Mouse (Mus musculus) hindbrain, postnatal 0 days (tissue): ENCODE data around the gene Hkdc1. TPM values are rescaled to one million over a fixed set of nuclear protein-coding genes. Genes with fewer than 3 reads are reported as not detected.

ENCODE experiments used
- ATAC-seq: fragments of 200-750 bp; cut with Nextera tagmentation; 2 replicates; pipeline ENCODE4 v1.8.0; 2017; ENCODE audit warnings: mild to moderate bottlenecking, moderate TSS enrichment, moderate library complexity
- DNase-seq: peaks from one replicate; pipeline ENCODE4 v3.0.0-alpha.2; 2015; ENCODE audit warnings: low spot score
- H3K27ac ChIP-seq: fragments of 300-500 bp; sonication (generic); 2 replicates; pipeline ENCODE4 v1.5.1; 2014; ENCODE audit warnings: mild to moderate bottlenecking
- H3K27me3 ChIP-seq: fragments of 300-500 bp; sonication (generic); 2 replicates; pipeline ENCODE4 v1.6.1; 2014; ENCODE audit warnings: low read length, mixed read lengths; ENCODE audit not compliant: insufficient read depth
- H3K36me3 ChIP-seq: fragments of 300-500 bp; sonication (generic); 2 replicates; pipeline ENCODE4 v1.6.1; 2014; ENCODE audit warnings: low read length, mixed read lengths; ENCODE audit not compliant: insufficient read depth
- H3K4me1 ChIP-seq: fragments of 300-500 bp; sonication (generic); 2 replicates; pipeline ENCODE4 v1.6.1; 2014; ENCODE audit warnings: antibody characterized with exemption, low read length, mixed read lengths; ENCODE audit not compliant: insufficient read depth
- H3K4me2 ChIP-seq: fragments of 300-500 bp; sonication (generic); 2 replicates; pipeline ENCODE4 v1.6.1; 2014; ENCODE audit warnings: low read depth, mild to moderate bottlenecking, low read length, moderate library complexity, mixed read lengths
- H3K4me3 ChIP-seq: fragments of 300-500 bp; sonication (generic); 2 replicates; pipeline ENCODE4 v1.5.1; 2014; ENCODE audit warnings: low read length
- H3K9ac ChIP-seq: fragments of 300-500 bp; sonication (generic); replicated peaks from 2 replicates; pipeline ENCODE4 v1.6.1; 2014; ENCODE audit warnings: mild to moderate bottlenecking, low read length, moderate library complexity, mixed read lengths
- H3K9me3 ChIP-seq: fragments of 300-500 bp; sonication (generic); 2 replicates; pipeline ENCODE4 v1.6.1; 2016; ENCODE audit warnings: low read length, mixed read lengths
- CTCF ChIP-seq: IDR thresholded peaks from 2 replicates; pipeline ENCODE4 v1.5.1; 2016; ENCODE audit warnings: antibody characterized with exemption, control low read depth, low read depth
- WGBS: fragments of 180-500 bp; shearing (Covaris S2); extraction: QIAGEN DNeasy Blood & Tissue Kit; methylation state at CpG from one replicate; pipeline ENCODE4 v1.1.7; 2014; 5-methylcytosine and 5-hydroxymethylcytosine counted together
- polyA plus RNA-seq: library from polyadenylated mRNA; unstranded; fragments of >200 nt; fragmentation: Nextera tagmentation; extraction: Ambion mirVana; gene quantifications from 2 replicates; pipeline ENCODE4 v1.2.1, GENCODE M21; 2015
- total RNA-seq: library from RNA; depleted of rRNA; stranded (reverse); fragments of >200 nt; gene quantifications from 2 replicates; pipeline ENCODE4 v1.2.3, GENCODE M21; 2014

The Hkdc1 gene
- total and polyA plus RNA-seq, 2 experiments from 2014 or later: 1.1 to 2.5 TPM

DNA sequence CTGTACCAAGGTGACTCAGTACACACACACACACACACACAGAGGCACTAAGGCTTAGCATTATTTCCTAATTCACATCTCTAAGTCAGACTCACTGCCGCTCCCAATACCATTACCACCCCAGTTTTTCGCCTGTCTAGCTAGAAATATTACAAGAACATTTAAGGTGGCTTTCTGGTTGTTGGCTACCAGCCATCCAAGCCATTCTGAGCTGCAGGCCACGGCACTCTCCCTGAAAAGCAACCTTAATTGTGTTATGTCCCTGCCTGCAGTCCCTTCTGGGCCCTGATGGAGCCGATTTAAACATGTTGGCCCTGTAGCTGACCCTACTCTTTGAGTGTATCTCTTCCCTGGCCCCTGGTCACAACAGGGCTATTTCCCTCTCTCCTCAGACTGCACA, 80.3 kb downstream of the Hkdc1 start:
- TF ChIP-seq CTCF: no peak
- WGBS: 82% methylated on average over 4 of the region's 4 CpGs

GRCm38 (mm10) chr10:62340991-62341390, 81.3 kb downstream of the Hkdc1 start:
- TF ChIP-seq CTCF: no peak
- ATAC-seq: no peak
- H3K4me2 ChIP-seq: peak overlapping the region; percentile 65

More for the DNA sequence above, 80.3 kb downstream of the Hkdc1 start:
- Histone ChIP-seq H3K27me3 (no peaks in the 10 kb centered on the region), H3K27ac (no peak overlapping the region), H3K4me1 (0 out of 2 replicates have a peak, but pooled peaks cover 13% of the 10 kb centered on the region), H3K4me2 (no peak overlapping the region), H3K36me3 (no peaks in the 10 kb centered on the region), H3K4me3 (no peak overlapping the region), H3K9ac (no peak overlapping the region), H3K9me3 (no peaks in the 10 kb centered on the region)
- DNase-seq: no peak
- no peak for ATAC-seq

GRCm38 (mm10) chr10:62340095-62340731, 82.1 kb downstream of the Hkdc1 start:
- H3K27ac ChIP-seq: peak overlapping the region; percentile 88
- peak overlapping the region; percentile 88 for H3K4me3 ChIP-seq
- H3K27me3 ChIP-seq: no peaks in the 10 kb centered on the region
- under 1% methylated on average over 36 of the region's 38 CpGs for WGBS
- TF ChIP-seq CTCF: peak; percentile 18; the same call in 1 of the 2 replicates
- peaks cover 16% of the 10 kb centered on the region; the same call in 1 of the 2 replicates for H3K4me1 ChIP-seq
- DNase-seq (peak; percentile 96), ATAC-seq (peak; percentile 98)
- no peaks in the 10 kb centered on the region for H3K36me3 ChIP-seq
- H3K9me3 ChIP-seq: no peaks in the 10 kb centered on the region
- peak overlapping the region; percentile 65 for H3K4me2 ChIP-seq
- H3K9ac ChIP-seq: peak overlapping the region; percentile 87

More at GRCm38 (mm10) chr10:62340991-62341390, 81.3 kb downstream of the Hkdc1 start:
- H3K27ac ChIP-seq: peak overlapping the region; percentile 88
- H3K9ac ChIP-seq: peak overlapping the region; percentile 87
- H3K36me3 ChIP-seq: no peaks in the 10 kb centered on the region
- H3K4me1 ChIP-seq: peaks cover 16% of the 10 kb centered on the region; the same call in 1 of the 2 replicates
- peak overlapping the region; percentile 88 for H3K4me3 ChIP-seq
- H3K27me3 ChIP-seq: no peaks in the 10 kb centered on the region
- 15% methylated on average over 3 of the region's 3 CpGs for WGBS
- DNase-seq: no peak
- H3K9me3 ChIP-seq: no peaks in the 10 kb centered on the region

DNA sequence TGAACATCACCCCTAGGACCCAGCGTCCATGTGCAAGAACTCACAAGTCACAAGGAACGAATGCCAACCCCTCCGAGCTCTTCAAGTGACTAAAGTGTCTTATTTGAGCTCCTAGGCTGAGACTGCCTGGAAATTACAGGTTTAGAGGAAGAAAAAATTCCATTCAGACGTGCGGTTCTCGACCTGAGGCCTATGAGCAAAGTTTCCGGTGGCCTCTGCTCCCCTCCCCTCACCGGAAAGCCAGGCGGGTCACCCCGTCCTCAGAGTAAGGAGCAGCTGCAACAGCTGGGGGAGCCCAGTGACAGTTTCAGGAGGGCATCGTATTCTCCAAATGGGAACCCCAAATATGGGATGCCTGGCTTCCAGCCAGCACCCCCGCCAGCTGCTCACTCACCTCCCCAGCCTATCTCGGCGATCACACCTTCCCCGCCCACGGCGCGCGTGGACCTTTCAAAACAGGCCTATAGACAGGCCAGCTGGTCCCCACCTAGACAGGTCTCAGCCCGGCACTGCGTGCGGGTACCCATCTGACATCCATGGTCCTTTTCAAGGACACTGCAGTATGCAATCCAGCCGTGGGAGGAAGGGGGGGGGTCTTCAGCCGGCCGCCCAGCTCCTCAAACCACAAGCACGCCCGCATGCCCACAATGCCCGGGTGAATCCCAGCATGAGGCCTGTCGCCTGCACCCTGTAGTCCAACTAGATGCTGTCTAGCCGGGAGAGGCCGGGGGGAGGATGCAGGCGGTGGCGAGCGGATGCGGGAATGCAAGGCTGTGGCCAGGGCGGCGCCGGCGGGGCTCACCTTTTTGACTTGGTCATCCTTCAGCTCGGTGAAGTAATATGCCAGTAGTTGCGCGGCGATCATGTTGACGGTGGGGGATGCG, 82.8 kb downstream of the Hkdc1 start:
- Histone ChIP-seq H3K9me3 (no peaks in the 10 kb centered on the region), H3K27ac (peak overlapping the region; percentile 88), H3K4me2 (peak overlapping the region; percentile 65), H3K27me3 (no peaks in the 10 kb centered on the region), H3K9ac (peak overlapping the region; percentile 87), H3K36me3 (no peaks in the 10 kb centered on the region), H3K4me1 (peaks cover 16% of the 10 kb centered on the region; the same call in 1 of the 2 replicates), H3K4me3 (peak overlapping the region; percentile 88)
- DNase-seq (peak; percentile 50), ATAC-seq (peak; percentile 49)
- 3% methylated on average over 45 of the region's 45 CpGs for WGBS
- peak; percentile 10 for TF ChIP-seq CTCF

GRCm38 (mm10) chr10:62338626-62339025, 83.7 kb downstream of the Hkdc1 start:
- no peak overlapping the region; the same call in 1 of the 2 replicates for H3K27ac ChIP-seq
- no peaks in the 10 kb centered on the region for H3K9me3 ChIP-seq
- H3K36me3 ChIP-seq: no peaks in the 10 kb centered on the region
- no peaks in the 10 kb centered on the region for H3K27me3 ChIP-seq
- no peak for TF ChIP-seq CTCF
- no peak for ATAC-seq
- DNase-seq: no peak
- H3K9ac ChIP-seq: peak overlapping the region; percentile 87; the same call in 1 of the 2 replicates
- peaks cover 16% of the 10 kb centered on the region; the same call in 1 of the 2 replicates for H3K4me1 ChIP-seq
- peak overlapping the region; percentile 65 for H3K4me2 ChIP-seq
- WGBS: 38% methylated on average over 5 of the region's 5 CpGs
- H3K4me3 ChIP-seq: peak overlapping the region; percentile 88

DNA sequence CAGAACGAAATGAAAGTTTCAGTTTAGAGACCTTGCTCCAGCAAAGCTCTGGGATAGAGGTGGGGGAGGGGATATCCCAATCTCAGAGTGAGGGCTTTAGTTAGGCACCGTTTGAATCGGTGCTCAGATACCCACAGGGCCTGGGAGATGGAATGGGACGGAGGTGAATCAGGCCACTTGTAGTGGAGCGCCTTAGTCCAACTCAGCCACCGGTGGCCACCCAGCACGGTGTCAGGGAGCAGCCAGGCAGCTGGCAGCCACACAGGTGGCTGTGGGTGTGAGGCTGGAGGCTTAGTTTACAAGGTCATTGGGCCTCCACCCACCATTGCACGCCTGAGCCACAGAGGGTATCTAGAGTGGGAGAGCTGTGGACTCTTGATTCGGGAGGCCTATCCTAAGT, 84.1 kb downstream of the Hkdc1 start:
- H3K27ac ChIP-seq: no peak overlapping the region
- 42% methylated on average over 9 of the region's 9 CpGs for WGBS
- peak overlapping the region; percentile 88 for H3K4me3 ChIP-seq
- H3K9ac ChIP-seq: no peak overlapping the region
- no peaks in the 10 kb centered on the region for H3K27me3 ChIP-seq
- H3K4me1 ChIP-seq: peaks cover 16% of the 10 kb centered on the region; the same call in 1 of the 2 replicates
- no peak for TF ChIP-seq CTCF
- H3K36me3 ChIP-seq: no peaks in the 10 kb centered on the region
- ATAC-seq (no peak), DNase-seq (no peak)
- peak overlapping the region; percentile 65 for H3K4me2 ChIP-seq
- no peaks in the 10 kb centered on the region for H3K9me3 ChIP-seq
